Mouse (Mus musculus): ENCODE results near the gene Cma2. TPM values are rescaled to one million over a fixed set of nuclear protein-coding genes. Genes with fewer than 3 reads are reported as not detected.

Gene Cma2
- polyA plus RNA-seq (2014; fragmentation: Illumina TruSeq; extraction: RNeasy Lipid Tissue Mini Kit (QIAGEN cat#74804); ENCODE audit: low replicate concordance) = not detected

GRCm38 (mm10) chr14:55950346-55951030, at the start of gene Cma2:
TSS of gene Cma2 (plus strand) at chr14:55950980.

GRCm38 (mm10) chr14:55944575-55944974, 6.2 kb upstream of the Cma2 start, which contains the start of gene Cma1:
TSS of gene Cma1 (minus strand) at chr14:55944675.

GRCm38 (mm10) chr14:56017671-56018070, 66.9 kb downstream of the Cma2 start, which contains the start of gene Mcpt1:
TSS of gene Mcpt1 (plus strand) at chr14:56017971.

Other genes starting within 250 kb of the Cma2 start
- gene Tgm1, start 237.1 kb upstream of the Cma2 start, polyA plus RNA-seq (2014; fragmentation: Illumina TruSeq; extraction: RNeasy Lipid Tissue Mini Kit (QIAGEN cat#74804); ENCODE audit: low replicate concordance) = not detected
- 0.33 TPM for gene Rabggta, start 228.7 kb upstream of the Cma2 start, polyA plus RNA-seq (2014; fragmentation: Illumina TruSeq; extraction: RNeasy Lipid Tissue Mini Kit (QIAGEN cat#74804); ENCODE audit: low replicate concordance)
- gene Dhrs1, start 205.3 kb upstream of the Cma2 start, polyA plus RNA-seq (2014; fragmentation: Illumina TruSeq; extraction: RNeasy Lipid Tissue Mini Kit (QIAGEN cat#74804); ENCODE audit: low replicate concordance) = 110 TPM
- gene Nop9, start 205.3 kb upstream of the Cma2 start, polyA plus RNA-seq (2014; fragmentation: Illumina TruSeq; extraction: RNeasy Lipid Tissue Mini Kit (QIAGEN cat#74804); ENCODE audit: low replicate concordance) = 4.2 TPM
- 9.8 TPM for gene Cideb, start 192.5 kb upstream of the Cma2 start, polyA plus RNA-seq (2014; fragmentation: Illumina TruSeq; extraction: RNeasy Lipid Tissue Mini Kit (QIAGEN cat#74804); ENCODE audit: low replicate concordance)
- 3.6 TPM for gene Ltb4r2, start 189.6 kb upstream of the Cma2 start, polyA plus RNA-seq (2014; fragmentation: Illumina TruSeq; extraction: RNeasy Lipid Tissue Mini Kit (QIAGEN cat#74804); ENCODE audit: low replicate concordance)
- gene Ltb4r1, start 185.0 kb upstream of the Cma2 start, polyA plus RNA-seq (2014; fragmentation: Illumina TruSeq; extraction: RNeasy Lipid Tissue Mini Kit (QIAGEN cat#74804); ENCODE audit: low replicate concordance) = not detected
- gene Adcy4, start 166.9 kb upstream of the Cma2 start, polyA plus RNA-seq (2014; fragmentation: Illumina TruSeq; extraction: RNeasy Lipid Tissue Mini Kit (QIAGEN cat#74804); ENCODE audit: low replicate concordance) = 0.15 TPM
- gene Ripk3, start 162.1 kb upstream of the Cma2 start, polyA plus RNA-seq (2014; fragmentation: Illumina TruSeq; extraction: RNeasy Lipid Tissue Mini Kit (QIAGEN cat#74804); ENCODE audit: low replicate concordance) = 1.9 TPM
- 0.52 TPM for gene Nfatc4, start 127.8 kb upstream of the Cma2 start, polyA plus RNA-seq (2014; fragmentation: Illumina TruSeq; extraction: RNeasy Lipid Tissue Mini Kit (QIAGEN cat#74804); ENCODE audit: low replicate concordance)
- gene Nynrin, start 97.0 kb upstream of the Cma2 start, polyA plus RNA-seq (2014; fragmentation: Illumina TruSeq; extraction: RNeasy Lipid Tissue Mini Kit (QIAGEN cat#74804); ENCODE audit: low replicate concordance) = 0.15 TPM
- 0.15 TPM for gene Cbln3, start 66.6 kb upstream of the Cma2 start, polyA plus RNA-seq (2014; fragmentation: Illumina TruSeq; extraction: RNeasy Lipid Tissue Mini Kit (QIAGEN cat#74804); ENCODE audit: low replicate concordance)
- 37.8 TPM for gene Khnyn, start 66.0 kb upstream of the Cma2 start, polyA plus RNA-seq (2014; fragmentation: Illumina TruSeq; extraction: RNeasy Lipid Tissue Mini Kit (QIAGEN cat#74804); ENCODE audit: low replicate concordance)
- gene Sdr39u1, start 50.7 kb upstream of the Cma2 start, polyA plus RNA-seq (2014; fragmentation: Illumina TruSeq; extraction: RNeasy Lipid Tissue Mini Kit (QIAGEN cat#74804); ENCODE audit: low replicate concordance) = 7.4 TPM
- gene Cma1, start 6.3 kb upstream of the Cma2 start, polyA plus RNA-seq (2014; fragmentation: Illumina TruSeq; extraction: RNeasy Lipid Tissue Mini Kit (QIAGEN cat#74804); ENCODE audit: low replicate concordance) = not detected
- 4.8 TPM for gene Mcpt1, start 67.0 kb downstream of the Cma2 start, polyA plus RNA-seq (2014; fragmentation: Illumina TruSeq; extraction: RNeasy Lipid Tissue Mini Kit (QIAGEN cat#74804); ENCODE audit: low replicate concordance)
- not detected for gene Mcpt9, start 79.5 kb downstream of the Cma2 start, polyA plus RNA-seq (2014; fragmentation: Illumina TruSeq; extraction: RNeasy Lipid Tissue Mini Kit (QIAGEN cat#74804); ENCODE audit: low replicate concordance)
- gene Mcpt2, start 91.1 kb downstream of the Cma2 start, polyA plus RNA-seq (2014; fragmentation: Illumina TruSeq; extraction: RNeasy Lipid Tissue Mini Kit (QIAGEN cat#74804); ENCODE audit: low replicate concordance) = 2.0 TPM
- gene Mcpt4, start 111.3 kb downstream of the Cma2 start, polyA plus RNA-seq (2014; fragmentation: Illumina TruSeq; extraction: RNeasy Lipid Tissue Mini Kit (QIAGEN cat#74804); ENCODE audit: low replicate concordance) = 0.41 TPM
- not detected for gene Mcpt8, start 134.3 kb downstream of the Cma2 start, polyA plus RNA-seq (2014; fragmentation: Illumina TruSeq; extraction: RNeasy Lipid Tissue Mini Kit (QIAGEN cat#74804); ENCODE audit: low replicate concordance)
- gene Ctsg, start 151.6 kb downstream of the Cma2 start, polyA plus RNA-seq (2014; fragmentation: Illumina TruSeq; extraction: RNeasy Lipid Tissue Mini Kit (QIAGEN cat#74804); ENCODE audit: low replicate concordance) = not detected
- gene Gzme, start 169.6 kb downstream of the Cma2 start, polyA plus RNA-seq (2014; fragmentation: Illumina TruSeq; extraction: RNeasy Lipid Tissue Mini Kit (QIAGEN cat#74804); ENCODE audit: low replicate concordance) = not detected
- gene Gzmd, start 181.6 kb downstream of the Cma2 start, polyA plus RNA-seq (2014; fragmentation: Illumina TruSeq; extraction: RNeasy Lipid Tissue Mini Kit (QIAGEN cat#74804); ENCODE audit: low replicate concordance) = not detected
- not detected for gene Gzmg, start 208.6 kb downstream of the Cma2 start, polyA plus RNA-seq (2014; fragmentation: Illumina TruSeq; extraction: RNeasy Lipid Tissue Mini Kit (QIAGEN cat#74804); ENCODE audit: low replicate concordance)
- gene Gzmn, start 223.6 kb downstream of the Cma2 start, polyA plus RNA-seq (2014; fragmentation: Illumina TruSeq; extraction: RNeasy Lipid Tissue Mini Kit (QIAGEN cat#74804); ENCODE audit: low replicate concordance) = not detected